Mouse (Mus musculus) heart, embryonic 10.5 days (tissue): ENCODE measurements around the gene Gsdma. TPM values are rescaled to one million over a fixed set of nuclear protein-coding genes. Genes with fewer than 3 reads are reported as not detected.

Experiments
- DNase-seq: peaks from one replicate; pipeline ENCODE4 v3.0.0-alpha.2; 2017; ENCODE audit warnings: low spot score
- H3K27ac ChIP-seq: fragments of 300-500 bp; sonication (generic); 2 replicates; pipeline ENCODE4 v1.5.1; 2016; ENCODE audit warnings: mild to moderate bottlenecking
- H3K27me3 ChIP-seq: fragments of 300-500 bp; sonication (generic); 2 replicates; pipeline ENCODE4 v1.6.1; 2016; ENCODE audit warnings: mild to moderate bottlenecking; ENCODE audit not compliant: poor library complexity, insufficient read depth, severe bottlenecking
- H3K36me3 ChIP-seq: fragments of 300-500 bp; sonication (generic); 2 replicates; pipeline ENCODE4 v1.6.1; 2016; ENCODE audit warnings: mild to moderate bottlenecking, moderate library complexity
- H3K4me1 ChIP-seq: fragments of 300-500 bp; sonication (generic); 2 replicates; pipeline ENCODE4 v1.6.1; 2016; ENCODE audit warnings: mild to moderate bottlenecking
- H3K4me3 ChIP-seq: fragments of 300-500 bp; sonication (generic); 2 replicates; pipeline ENCODE4 v1.5.1; 2016; ENCODE audit warnings: mild to moderate bottlenecking, moderate library complexity
- H3K9me3 ChIP-seq: fragments of 300-500 bp; sonication (generic); 2 replicates; pipeline ENCODE4 v1.6.1; 2016; ENCODE audit warnings: mild to moderate bottlenecking, moderate library complexity
- WGBS: fragments of 180-500 bp; shearing (Covaris S2); methylation state at CpG from one replicate; pipeline ENCODE4 v1.1.7; 2016; 5-methylcytosine and 5-hydroxymethylcytosine counted together
- polyA plus RNA-seq: library from polyadenylated mRNA; unstranded; fragments of >200 nt; fragmentation: Nextera tagmentation; extraction: Ambion mirVana; gene quantifications from 2 replicates; pipeline ENCODE4 v1.2.1, GENCODE M21; 2016

Gene Gsdma
- polyA plus RNA-seq, 1 experiment from 2014 or later = not detected

DNA sequence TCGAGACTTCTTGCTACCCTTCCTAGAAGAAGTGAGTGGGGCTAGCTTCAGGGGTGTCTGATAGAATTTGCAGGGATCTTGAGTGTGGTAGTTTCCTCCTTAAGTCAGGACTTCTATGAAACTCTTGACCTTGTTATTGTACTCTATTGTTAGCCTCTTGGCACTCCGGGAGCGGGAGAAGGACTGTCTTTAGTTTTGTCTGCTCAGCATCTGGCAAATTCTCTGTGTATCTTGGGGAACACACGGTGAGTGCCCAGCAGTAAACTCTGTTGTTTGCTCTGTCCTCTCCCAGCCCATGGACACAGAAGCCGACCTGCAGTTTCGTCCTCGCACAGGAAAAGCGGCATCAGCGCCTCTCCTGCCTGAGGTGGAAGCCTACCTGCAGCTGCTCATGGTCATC, 21.5 kb downstream of the Gsdma start:
- 89% methylated on average over 9 of the region's 9 CpGs for WGBS
- Histone ChIP-seq H3K36me3 (peaks cover 56% of the 10 kb centered on the region), H3K27ac (no peak overlapping the region), H3K4me1 (peaks cover 13% of the 10 kb centered on the region), H3K27me3 (no peaks in the 10 kb centered on the region), H3K4me3 (no peak overlapping the region), H3K9me3 (no peaks in the 10 kb centered on the region)
- no peak for DNase-seq

DNA sequence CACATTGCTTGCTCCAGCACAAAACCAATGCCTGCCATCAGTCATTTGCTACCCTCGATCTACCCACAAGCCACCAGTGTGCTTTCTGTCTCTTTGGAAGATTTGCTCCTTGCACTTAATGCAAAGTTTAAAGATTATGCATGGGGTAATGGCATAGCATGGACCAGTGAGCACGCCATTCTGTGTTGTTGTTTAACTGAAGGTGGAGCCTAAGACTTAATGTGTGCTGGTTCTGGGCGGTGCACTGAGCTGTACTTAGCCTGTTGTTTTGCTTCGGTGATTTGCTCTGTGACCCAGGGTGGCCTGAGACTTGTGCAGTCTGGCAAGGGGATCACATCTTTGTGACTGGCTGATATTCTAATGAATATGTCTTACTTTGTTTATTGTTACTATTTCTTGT, 22.8 kb downstream of the Gsdma start:
- no peak overlapping the region for H3K4me3 ChIP-seq
- DNase-seq = no peak
- peaks cover 8% of the 10 kb centered on the region for H3K4me1 ChIP-seq
- 88% methylated on average over 4 of the region's 4 CpGs for WGBS
- H3K36me3 ChIP-seq = peaks cover 70% of the 10 kb centered on the region
- no peaks in the 10 kb centered on the region for H3K27me3 ChIP-seq
- no peak overlapping the region for H3K27ac ChIP-seq
- no peaks in the 10 kb centered on the region for H3K9me3 ChIP-seq

GRCm38 (mm10) chr11:98688009-98688408, 23.9 kb downstream of the Gsdma start:
- peaks cover 80% of the 10 kb centered on the region for H3K36me3 ChIP-seq

DNA sequence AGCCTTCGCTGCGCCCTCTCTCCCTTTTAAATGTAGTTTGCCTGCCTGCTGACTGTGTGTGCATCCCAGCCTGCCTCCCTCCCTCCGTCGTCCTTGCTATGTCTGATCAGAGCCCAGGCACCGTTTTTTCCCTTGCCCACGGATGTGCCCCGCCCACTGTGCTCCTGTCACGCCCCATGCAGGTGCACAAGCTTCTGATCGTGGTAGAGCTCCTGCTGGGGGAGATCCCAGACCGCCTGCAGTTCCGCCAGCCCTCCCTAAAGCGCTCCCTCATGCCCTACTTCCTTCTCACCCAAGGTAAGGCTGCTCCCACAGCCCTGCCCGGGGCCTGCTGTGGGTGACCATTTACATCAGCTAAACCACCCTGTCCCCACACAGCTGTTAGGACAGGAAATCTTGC, 29.1 kb downstream of the Gsdma start:
- H3K9me3 ChIP-seq = no peaks in the 10 kb centered on the region
- 0 out of 2 replicates have a peak, but pooled peaks cover 5% of the 10 kb centered on the region for H3K4me1 ChIP-seq
- peaks cover 86% of the 10 kb centered on the region for H3K36me3 ChIP-seq
- no peaks in the 10 kb centered on the region for H3K27me3 ChIP-seq
- no peak overlapping the region for H3K27ac ChIP-seq
- no peak for DNase-seq
- no peak overlapping the region for H3K4me3 ChIP-seq
- 76% methylated on average over 13 of the region's 13 CpGs for WGBS

More at GRCm38 (mm10) chr11:98688009-98688408, 23.9 kb downstream of the Gsdma start:
- Histone ChIP-seq H3K4me3 (no peak overlapping the region), H3K9me3 (no peaks in the 10 kb centered on the region), H3K27me3 (no peaks in the 10 kb centered on the region), H3K27ac (no peak overlapping the region), H3K4me1 (peaks cover 8% of the 10 kb centered on the region)
- no peak for DNase-seq
- WGBS = 86% methylated on average over 8 of the region's 8 CpGs

DNA sequence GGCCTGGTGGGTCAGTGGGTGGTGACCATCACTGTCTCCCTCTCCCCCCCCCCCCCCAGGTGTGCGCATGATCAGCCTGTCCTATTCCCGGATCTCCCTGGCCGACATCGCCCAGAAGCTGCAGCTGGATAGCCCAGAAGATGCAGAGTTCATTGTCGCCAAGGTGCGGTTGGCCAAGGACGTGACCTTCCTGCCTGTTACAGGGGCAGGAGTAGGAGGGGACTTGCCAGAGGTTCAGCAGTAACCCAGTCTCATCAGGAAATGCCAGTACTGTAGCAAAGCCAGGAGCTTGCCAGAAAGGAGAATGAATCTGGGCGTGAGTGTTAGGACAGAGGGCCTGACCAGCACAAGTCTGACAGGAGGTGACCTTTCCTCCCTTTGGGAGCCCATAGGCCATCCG, 29.6 kb downstream of the Gsdma start:
- Histone ChIP-seq H3K4me3 (no peak overlapping the region), H3K27me3 (no peaks in the 10 kb centered on the region), H3K9me3 (no peaks in the 10 kb centered on the region), H3K4me1 (0 out of 2 replicates have a peak, but pooled peaks cover 5% of the 10 kb centered on the region), H3K27ac (no peak overlapping the region), H3K36me3 (peaks cover 82% of the 10 kb centered on the region)
- DNase-seq = no peak
- WGBS = 91% methylated on average over 9 of the region's 9 CpGs

DNA sequence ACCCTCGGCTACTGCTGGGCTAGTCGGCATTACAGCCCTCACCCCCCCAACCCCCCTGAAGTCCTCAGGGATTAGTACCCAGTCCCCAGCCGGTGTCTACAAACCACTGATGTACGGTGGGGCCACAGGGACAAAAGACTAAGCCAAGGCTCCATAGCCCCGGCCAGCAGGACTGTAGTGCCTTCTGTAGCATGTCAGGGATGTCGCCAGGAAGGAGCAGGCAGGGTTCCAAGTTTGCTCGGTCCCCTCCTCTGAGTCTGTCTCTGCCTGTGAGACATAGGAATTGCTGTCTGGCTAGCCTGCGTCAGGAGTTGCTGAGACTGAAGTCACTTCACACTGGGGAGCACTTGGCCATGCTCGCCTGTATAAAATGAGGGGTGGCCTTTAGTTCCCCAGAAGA, 30.1 kb downstream of the Gsdma start:
- WGBS = 87% methylated on average over 9 of the region's 9 CpGs
- peaks cover 79% of the 10 kb centered on the region for H3K36me3 ChIP-seq
- DNase-seq = no peak

DNA sequence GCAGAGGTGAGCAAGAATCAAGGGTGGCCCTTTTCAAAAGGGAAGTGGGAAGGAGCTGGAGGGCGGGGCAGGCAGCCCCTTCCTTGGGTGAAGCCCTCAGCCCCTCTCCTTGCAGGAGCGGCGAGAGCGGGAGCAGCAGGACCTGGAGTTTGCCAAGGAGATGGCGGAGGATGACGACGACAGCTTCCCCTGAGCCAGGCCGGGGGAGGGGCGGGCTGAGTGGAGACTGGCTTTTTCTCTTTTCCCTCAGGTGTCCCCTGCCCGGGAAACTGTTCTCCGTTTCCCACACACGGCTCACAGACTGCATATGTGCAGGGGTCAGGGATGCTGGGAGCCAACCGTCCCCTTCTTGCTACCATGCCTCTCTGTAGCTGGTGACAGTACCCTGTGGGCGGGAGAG, 31.3 kb downstream of the Gsdma start:
- H3K27ac ChIP-seq = no peak overlapping the region
- peaks cover 9% of the 10 kb centered on the region; the same call in 1 of the 2 replicates for H3K4me1 ChIP-seq
- H3K9me3 ChIP-seq = no peaks in the 10 kb centered on the region
- 67% methylated on average over 14 of the region's 14 CpGs for WGBS
- H3K36me3 ChIP-seq = peaks cover 68% of the 10 kb centered on the region
- no peak overlapping the region for H3K4me3 ChIP-seq
- H3K27me3 ChIP-seq = 0 out of 2 replicates have a peak, but pooled peaks cover 3% of the 10 kb centered on the region
- DNase-seq = no peak

More for the DNA sequence above, 30.1 kb downstream of the Gsdma start:
- Histone ChIP-seq H3K9me3 (no peaks in the 10 kb centered on the region), H3K4me1 (0 out of 2 replicates have a peak, but pooled peaks cover 5% of the 10 kb centered on the region), H3K27ac (no peak overlapping the region), H3K4me3 (no peak overlapping the region), H3K27me3 (no peaks in the 10 kb centered on the region)

DNA sequence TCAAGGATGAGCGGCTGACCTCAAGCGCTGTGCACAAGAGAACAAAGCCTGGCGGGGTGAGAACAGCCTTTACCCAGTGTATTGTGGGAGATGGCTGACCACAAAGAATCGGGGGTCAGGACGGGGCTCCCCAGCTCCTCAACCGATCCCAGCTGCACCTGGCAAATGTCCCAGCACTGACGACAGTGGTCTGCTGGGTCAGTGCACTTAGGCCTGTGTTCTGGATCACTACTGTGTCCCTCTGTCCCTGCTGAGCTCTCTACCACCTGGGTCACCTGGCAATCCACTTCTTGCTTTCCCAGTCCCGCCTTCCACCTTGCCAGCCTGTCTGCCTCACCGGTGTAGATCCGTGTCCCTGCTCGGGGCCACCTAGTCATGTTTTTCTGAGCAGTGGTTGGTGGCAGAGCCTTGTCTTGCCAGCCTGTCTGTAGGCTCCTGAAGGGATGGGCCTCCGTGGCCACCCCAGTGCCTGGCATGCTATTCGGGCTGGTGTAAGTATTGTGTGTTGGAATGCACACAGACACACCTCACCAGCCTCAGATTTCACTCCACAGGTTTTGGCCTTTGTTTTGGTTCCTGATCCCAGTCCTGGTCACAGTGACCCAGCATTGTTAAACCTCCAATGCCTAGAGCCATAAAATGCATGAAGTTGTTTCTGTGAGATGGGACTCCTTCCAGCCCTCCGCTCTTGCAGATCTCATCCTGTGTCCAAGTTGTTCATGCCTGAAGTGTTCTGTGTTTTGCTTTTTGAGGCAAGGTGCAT, 32.5 kb downstream of the Gsdma start:
- H3K4me1 ChIP-seq = peaks cover 14% of the 10 kb centered on the region; the same call in 1 of the 2 replicates
- H3K9me3 ChIP-seq = no peaks in the 10 kb centered on the region
- peaks cover 13% of the 10 kb centered on the region; the same call in 1 of the 2 replicates for H3K27me3 ChIP-seq
- 0 out of 2 replicates have a peak overlapping the region, but pooled peaks have one; percentile 10 for H3K27ac ChIP-seq
- peaks cover 56% of the 10 kb centered on the region for H3K36me3 ChIP-seq
- DNase-seq = no peak
- no peak overlapping the region for H3K4me3 ChIP-seq
- 86% methylated on average over 14 of the region's 14 CpGs for WGBS

GRCm38 (mm10) chr11:98697225-98697624, 33.1 kb downstream of the Gsdma start:
- WGBS = 89% methylated on average over 12 of the region's 12 CpGs
- DNase-seq = no peak
- H3K4me1 ChIP-seq = peaks cover 14% of the 10 kb centered on the region; the same call in 1 of the 2 replicates
- no peak overlapping the region for H3K27ac ChIP-seq
- H3K4me3 ChIP-seq = no peak overlapping the region
- peaks cover 50% of the 10 kb centered on the region for H3K36me3 ChIP-seq
- peaks cover 19% of the 10 kb centered on the region; the same call in 1 of the 2 replicates for H3K27me3 ChIP-seq
- H3K9me3 ChIP-seq = no peaks in the 10 kb centered on the region

DNA sequence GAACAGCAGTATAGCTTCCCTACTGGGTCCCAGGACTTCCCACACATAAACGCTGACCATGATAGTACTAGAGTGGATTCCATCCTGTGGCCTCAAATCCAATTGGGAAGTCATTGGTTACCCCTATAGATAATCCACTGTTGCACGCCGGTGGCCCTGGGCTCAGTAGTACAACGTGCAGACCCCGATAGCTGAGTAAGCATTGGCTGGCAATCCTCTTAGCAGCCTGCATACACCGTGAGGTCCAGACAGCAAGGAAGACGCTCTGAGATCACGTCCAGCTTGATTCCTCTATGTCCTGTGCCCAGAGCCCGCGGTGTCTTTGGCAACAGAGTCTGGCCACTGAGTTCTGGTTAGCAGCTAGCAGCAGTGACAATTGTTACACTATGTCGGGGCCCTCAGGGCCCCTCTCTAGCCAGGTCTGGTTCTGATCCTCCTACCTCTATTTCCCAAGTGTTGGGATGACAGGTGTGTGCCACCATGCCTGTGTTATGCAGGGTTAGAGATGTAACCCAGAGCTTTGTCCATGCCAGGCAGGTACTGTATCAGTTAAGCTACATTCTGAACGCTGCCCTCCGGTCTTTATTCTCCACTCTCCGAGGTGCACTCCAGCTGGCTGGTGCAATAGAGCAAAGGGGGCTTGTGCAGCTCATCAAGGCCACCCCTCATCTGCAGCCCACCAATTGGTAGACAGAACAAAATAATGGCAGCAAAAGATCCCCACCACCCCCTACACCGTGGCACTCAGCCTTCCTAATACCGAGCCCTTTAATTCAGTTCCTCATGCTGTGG, 34.9 kb downstream of the Gsdma start:
- DNase-seq = no peak
- Histone ChIP-seq H3K27ac (no peak overlapping the region), H3K9me3 (no peaks in the 10 kb centered on the region), H3K36me3 (peaks cover 34% of the 10 kb centered on the region), H3K4me3 (no peak overlapping the region), H3K27me3 (peaks cover 19% of the 10 kb centered on the region; the same call in 1 of the 2 replicates), H3K4me1 (peaks cover 14% of the 10 kb centered on the region; the same call in 1 of the 2 replicates)
- 82% methylated on average over 16 of the region's 16 CpGs for WGBS

- no peak for DNase-seq
- H3K9me3 ChIP-seq = no peaks in the 10 kb centered on the region
- H3K27ac ChIP-seq = no peak overlapping the region
- no peak overlapping the region for H3K4me3 ChIP-seq
- 30% methylated on average over 4 of the region's 4 CpGs for WGBS
- peaks cover 19% of the 10 kb centered on the region; the same call in 1 of the 2 replicates for H3K27me3 ChIP-seq
- peaks cover 34% of the 10 kb centered on the region for H3K36me3 ChIP-seq
- H3K4me1 ChIP-seq = peaks cover 14% of the 10 kb centered on the region; the same call in 1 of the 2 replicates
Measured at GRCm38 (mm10) chr11:98699911-98700310, 35.8 kb downstream of the Gsdma start.

- Histone ChIP-seq H3K36me3 (peaks cover 34% of the 10 kb centered on the region), H3K4me1 (peaks cover 9% of the 10 kb centered on the region; the same call in 1 of the 2 replicates), H3K27ac (peak within 1 kb of the TSS; percentile 2; the same call in 1 of the 2 replicates), H3K27me3 (peaks cover 19% of the 10 kb centered on the region; the same call in 1 of the 2 replicates), H3K9me3 (no peaks in the 10 kb centered on the region), H3K4me3 (no peak within 1 kb of the TSS)
- no peak for DNase-seq
- 38% methylated on average over 10 of the region's 10 CpGs for WGBS
Measured at GRCm38 (mm10) chr11:98701213-98701670, 37.1 kb downstream of the Gsdma start, which contains the start of gene Csf3. Gene Csf3, plus strand, starts transcription at chr11:98701263.
